Mouse (Mus musculus) mouse trophoblast stem cell (cell line): ENCODE measurements around the gene C1ql3.

Experiments used
- in situ Hi-C, 2 experiments: fragments of 300-500 bp; cut with MseI, MboI; formaldehyde crosslinking; loops; 2 replicates in 1 of 2; 3 replicates in 1 of 2; pipeline ENCODE4 v1.15.1; 2025

Gene C1ql3

DNA sequence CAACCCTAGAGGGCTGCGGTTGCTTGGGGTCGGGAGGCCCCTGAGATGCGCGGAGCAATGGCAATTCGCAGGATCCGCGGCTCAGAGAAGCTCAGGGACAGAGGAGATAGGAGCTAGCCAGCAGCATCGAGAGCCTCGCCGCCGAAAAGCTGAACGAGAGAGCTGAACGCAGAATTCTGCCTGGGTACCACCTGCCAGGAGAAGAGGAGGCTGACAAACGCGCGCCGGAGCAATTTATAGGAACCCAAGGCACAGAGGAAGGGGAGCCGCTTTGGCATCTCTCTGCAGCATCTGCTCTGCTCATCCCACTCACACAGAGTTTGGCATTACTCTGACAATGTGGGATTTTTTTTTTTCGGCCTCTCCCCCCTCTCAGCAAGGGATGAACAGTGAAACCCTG lies at the start of gene C1ql3:
Gene C1ql3 (minus strand): TSS at position 335 of the 400 bp plus-strand sequence.
- in situ Hi-C loops: no loop called here

DNA sequence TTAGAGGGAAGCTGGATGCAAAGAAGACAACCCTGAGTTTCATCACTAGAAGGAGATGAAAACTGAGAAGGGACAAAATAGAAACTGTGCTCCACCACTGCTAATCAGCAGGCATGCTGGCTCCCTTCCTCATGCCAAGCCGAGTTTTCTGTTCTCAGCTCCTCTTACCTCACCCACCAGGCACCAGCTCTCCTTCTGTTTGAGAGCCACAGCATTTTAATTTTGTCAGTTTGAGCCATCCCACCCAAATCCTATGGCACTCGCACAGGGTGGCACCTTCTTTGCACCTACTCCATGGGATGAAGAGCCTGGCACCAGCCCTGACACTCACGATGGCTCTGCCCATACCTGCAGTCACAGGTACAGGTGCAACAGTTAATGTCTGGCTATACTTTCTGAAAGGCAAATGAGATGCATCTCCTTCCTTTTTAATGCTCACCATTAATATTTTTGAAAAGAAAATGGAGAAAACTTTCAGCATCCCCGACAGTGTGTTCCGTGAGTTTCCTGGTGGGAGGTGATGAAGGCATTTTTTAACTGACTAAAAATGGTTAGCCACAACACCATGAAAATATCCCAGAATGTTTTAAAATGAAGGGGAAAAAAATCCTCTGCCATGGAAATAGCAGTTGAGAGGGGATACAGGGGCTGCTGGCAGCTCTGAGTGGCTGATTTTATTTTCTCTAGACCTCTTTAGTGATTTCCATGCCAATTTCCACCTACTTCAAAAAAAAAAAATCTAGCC lies 49.0 kb upstream of the C1ql3 start:
- in situ Hi-C loops: no loop called here

DNA sequence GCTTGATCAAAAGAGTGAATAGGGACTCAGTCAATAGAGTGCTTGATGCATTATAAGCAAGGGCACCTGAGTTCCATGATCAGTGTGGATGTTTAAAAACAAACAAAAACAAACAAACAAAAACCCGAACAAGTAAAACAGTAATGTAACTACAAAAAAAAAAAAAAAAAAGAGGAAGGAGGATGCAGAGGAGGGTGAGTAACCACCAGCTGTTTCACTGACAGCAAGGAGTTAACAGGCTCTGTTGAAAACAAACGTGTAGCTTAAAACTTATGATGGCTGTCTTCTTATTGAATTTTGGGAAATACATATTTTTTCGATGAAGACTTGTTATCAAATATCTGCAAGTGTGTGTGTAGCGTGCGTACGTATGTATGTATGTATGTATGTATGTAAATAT lies 37.0 kb upstream of the C1ql3 start:
- in situ Hi-C loops: no loop called here

DNA sequence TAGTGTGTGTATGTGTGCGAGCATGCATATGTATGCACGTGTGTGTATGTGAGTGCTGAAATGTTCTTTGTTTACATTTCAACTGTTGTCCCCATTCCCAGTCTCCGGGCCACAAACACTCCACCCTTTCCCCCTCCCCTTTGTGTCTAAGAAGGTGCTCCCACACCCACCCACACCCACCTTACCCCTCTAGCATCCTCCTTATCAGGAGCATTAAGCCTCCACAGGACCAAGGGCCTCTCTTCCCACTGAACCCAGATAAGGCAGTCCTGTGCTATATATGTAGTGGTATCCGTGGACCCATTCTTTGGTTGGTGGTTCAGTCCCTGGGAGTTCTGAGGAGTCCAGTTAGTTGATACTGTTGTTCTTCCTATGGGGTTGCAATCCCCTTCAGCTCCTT lies 32.9 kb upstream of the C1ql3 start:
- in situ Hi-C loops: no loop called here

DNA sequence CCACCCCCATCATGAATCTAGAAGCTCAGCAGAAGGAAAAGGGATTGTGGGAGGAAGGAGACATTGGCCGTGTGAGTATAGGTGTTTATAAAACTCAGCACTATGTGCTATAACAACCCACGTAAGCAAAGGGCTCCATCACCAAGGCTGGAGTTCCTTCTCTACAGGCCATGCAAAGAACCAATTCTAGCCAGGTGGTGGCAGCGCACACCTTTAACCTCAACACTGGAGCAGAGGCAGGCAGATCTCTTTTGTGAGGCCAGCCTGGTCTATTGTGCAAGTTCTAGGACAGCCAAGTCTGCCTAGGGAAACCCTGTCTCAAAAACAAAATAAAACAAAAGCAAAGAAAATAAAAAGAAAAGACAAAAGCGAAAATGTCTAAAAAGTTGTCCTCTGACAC lies 28.2 kb upstream of the C1ql3 start:
- in situ Hi-C loops: no loop called here

DNA sequence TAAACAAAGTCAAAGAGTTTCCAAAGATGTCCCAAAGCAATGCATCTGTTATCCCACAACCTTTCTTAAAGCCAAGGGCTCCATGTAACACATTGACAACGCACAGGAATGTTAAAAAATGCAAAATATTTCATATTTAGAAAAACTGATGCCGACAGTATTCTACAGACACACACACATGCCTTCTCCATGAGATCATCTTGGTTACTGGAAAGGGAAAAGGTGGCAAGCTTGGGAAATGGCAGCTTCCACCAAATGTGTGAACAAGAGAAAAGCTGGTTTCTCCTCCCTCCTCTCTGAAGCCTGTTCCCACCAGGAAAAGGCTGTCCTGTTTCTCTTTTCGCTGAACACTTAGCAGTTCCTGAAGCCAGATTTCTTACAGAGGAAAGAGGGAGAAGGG lies 27.2 kb upstream of the C1ql3 start:
- in situ Hi-C loops: no loop called here

DNA sequence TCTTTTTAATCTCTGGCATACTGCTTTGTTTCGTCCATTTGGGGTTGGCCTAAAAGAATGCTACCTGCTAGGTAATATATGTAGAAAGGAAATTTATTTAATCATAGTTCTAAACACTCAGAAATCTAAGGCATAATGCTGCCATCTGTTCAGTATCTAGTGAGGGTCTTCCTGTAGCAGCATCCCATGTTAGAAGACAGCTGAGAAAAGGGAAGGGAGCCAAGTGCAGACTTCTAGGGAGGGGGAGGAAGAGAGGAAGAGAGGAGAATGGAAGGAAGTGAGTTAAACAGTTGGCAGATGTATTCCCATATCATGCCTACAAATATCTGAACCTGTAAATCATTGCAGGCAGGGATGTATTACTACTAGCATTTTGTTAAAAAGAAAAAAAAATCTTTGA lies 7.3 kb upstream of the C1ql3 start:
- in situ Hi-C loops: no loop called here

DNA sequence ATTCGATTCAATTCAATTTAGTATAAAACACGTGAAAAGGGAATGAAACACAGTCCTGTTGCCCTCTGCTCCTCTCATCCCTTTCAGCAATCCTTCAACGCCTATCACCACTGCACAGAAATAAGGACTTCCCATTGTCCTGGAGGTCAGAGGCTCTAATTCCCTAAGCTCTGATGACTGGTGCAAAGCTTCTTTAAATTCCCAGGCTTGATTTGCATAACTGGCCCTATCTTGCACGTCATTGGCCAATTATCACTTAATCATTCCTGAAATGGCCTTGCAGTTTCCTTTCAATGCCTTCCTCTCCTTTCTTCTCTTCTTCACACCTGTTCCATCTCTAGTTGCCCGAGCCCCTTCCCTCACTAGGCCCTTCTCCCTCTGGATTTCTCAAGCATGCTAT lies 6.8 kb upstream of the C1ql3 start:
- in situ Hi-C loops: no loop called here

DNA sequence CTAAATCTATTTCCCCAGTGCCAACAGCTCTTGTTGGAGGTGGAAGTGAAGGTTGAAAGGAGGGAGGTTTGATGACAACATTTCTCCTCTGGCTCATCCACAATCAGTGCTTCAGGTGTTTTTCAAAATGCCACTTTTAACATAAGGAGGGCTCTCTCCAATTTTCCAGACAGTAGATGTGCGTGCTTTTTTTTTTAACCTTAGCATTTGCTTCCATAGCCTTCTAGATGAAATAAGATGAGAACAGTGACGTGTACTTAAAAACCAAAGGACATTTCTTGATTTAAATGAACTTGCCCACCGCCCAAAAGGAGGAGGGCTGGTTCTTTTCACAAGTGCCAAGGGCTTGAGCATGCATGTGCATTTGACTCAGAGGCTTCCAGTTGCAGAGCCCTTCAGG lies 367 bp upstream of the C1ql3 start:
- in situ Hi-C loops: no loop called here

DNA sequence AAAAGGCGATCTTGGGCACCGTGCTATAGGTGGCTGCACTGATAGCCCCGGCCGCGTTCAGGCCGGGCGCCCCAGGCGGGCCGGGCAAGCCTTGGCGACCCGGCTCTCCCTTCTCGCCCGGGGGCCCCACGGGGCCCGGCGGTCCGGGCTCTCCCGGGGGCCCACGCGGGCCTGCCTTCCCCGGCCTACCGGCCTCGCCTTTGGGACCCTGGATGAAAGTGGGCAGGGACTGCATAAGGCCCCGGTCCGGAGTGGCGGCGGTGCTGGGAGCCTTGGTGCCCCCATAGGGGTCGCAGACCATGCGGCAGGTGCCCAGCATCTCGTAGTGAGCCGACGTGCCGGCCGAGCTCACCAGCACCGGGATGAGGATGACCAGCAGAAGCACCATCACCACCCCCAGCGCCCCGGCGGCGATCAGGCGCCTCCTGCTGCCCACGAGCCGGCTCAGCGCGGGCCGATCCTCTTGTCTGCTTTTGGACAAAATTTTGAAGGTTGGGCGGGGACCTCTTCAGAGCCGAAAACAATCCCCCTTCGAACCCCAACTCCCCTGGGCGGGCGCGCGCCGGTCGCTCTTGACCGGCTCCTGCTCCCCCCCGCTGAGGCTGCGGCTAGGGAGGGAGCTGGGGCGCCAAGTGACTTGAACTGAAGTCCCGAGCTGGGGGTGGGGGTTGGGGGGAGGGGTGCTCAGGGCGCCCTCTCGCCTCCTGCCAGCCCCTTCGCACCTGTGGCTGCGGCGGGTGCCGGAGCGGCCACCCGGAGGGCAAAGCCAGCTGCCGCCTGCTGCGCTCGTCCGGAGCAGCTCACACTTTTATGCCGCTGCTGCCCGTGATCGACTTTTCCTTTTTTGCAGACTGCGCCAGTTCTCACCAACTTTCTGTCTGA lies 905 bp downstream of the C1ql3 start:
- in situ Hi-C loops: no loop called here

DNA sequence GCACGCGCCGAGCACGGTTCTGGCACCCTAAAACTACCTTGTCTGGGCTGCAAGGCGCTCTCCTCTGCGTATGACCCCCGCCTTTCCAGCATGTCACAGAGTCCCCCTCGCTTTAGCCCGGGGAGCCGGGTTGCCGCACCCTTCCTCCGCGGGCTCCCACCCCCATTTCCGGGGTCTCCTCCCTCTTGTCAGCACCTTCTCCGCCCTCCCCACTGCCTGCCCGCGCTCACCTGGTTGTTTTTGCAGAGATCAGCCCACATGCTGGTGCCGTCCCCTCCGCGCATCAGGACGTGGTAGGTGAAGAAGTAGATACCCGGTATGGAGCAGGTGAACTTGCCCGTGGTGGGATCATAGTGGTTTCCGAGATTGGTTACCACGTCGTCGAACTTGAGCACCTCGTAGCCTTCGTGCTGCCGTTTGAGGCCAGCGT lies 1.6 kb downstream of the C1ql3 start:
- in situ Hi-C loops: no loop called here

DNA sequence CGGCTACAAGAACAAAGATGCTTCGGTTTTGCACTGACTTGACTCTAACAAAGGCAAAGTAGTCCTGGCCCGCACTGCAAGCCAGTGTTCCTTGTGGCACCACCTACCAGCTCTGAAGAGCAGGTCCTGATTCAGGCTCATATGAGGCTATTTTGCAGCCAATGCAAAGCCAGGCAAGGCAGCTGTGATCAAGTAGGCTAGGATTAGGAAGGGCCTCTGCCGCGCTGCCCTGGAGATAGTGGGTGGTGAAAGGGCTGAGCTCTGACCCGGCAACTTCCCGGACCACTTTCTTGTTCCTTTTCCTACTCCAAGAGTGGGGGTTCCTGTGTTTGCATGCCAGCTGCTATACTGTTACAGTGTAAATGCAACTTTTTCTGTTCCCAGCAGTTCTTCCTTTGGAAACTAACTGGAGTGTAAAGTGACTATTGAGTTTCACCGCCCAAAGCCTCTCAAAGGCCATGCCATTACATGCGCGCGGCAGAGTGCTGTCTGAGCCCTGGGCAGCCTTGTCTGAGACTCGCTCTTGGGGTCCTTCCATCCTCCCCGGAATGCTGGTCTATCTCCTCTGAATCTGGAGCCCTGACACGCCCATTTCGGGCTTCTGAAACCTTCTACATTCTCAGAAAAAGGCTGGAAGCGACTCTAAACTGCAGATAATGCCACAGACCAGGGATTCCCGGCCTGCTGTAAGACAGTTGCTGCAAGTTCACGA lies 2.2 kb downstream of the C1ql3 start:
- in situ Hi-C loops: no loop called here

DNA sequence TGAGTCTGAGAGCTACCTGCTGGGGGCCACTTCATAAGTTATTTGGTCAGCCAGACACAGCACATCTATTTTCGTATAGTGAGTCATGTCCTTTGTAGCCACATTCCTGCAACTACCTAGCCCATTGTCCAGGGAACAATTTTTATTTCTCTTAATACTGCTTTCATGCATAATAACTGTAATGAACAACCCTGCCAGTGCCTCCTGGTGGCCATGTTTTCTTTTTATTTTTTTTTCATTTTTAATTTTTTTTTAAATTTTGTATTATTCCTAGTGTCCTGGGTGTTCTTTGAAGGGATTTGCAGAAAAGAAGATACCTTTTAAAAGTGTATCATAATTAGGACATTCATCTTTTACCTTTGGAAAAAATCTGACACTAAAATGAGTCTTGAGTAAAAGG lies 3.2 kb downstream of the C1ql3 start:
- in situ Hi-C loops: no loop called here

DNA sequence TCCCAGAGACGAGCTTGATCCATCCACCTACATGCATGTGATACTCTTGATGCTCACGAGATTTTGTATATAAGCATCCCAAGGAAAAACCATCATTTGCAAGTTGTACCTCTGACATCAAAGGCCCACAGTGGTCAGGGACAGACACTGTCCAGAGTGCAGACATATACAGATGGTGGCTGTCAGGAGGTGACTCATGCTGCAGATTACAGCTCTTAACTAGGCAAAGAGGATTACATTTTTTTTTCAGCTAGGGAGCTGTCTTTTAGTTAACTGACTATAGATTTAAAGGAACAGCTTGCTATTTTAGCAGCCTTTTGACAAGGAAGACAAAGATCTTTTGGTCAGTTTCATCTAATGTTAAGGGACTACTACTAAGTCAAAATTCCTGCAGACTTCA lies 11.6 kb downstream of the C1ql3 start:
- in situ Hi-C loops: no loop called here

DNA sequence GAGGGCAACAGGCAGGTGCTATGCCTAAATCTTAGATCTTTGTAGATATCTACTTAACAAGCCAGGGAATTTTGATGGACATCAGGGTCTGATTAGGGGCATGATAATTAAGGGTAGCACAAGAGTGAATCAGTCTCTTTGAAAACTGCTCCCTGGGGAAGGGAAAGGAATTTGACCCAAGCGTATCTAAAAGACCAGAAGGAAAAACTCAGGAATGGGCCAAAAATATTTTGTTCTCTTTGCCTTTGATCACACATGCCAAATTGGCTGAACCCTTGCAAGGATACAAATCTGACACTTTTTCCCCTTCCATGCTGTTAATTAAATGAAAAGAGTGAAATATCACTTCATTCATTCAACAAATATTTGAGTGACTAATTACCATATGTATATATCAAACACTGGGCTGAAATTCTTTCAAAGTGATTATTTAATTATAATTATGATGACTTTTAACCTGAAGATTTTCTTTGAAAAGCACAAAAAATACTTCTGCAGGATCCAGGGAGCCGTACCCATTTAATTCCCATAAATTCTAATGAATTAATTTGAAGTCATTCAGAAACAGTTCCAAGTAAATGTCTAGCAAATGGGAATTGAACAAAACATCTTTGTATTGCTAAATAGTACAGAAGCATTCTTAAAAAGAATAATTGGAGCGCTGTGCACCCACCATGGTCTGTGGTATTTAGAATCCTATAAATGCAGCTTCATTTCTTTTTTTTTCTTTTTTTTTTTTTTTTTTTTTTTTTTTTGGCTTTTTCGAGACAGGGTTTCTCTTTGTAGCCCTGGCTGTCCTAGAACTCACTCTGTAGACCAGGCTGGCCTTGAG lies 26.5 kb downstream of the C1ql3 start:
- in situ Hi-C loops: no loop called here

DNA sequence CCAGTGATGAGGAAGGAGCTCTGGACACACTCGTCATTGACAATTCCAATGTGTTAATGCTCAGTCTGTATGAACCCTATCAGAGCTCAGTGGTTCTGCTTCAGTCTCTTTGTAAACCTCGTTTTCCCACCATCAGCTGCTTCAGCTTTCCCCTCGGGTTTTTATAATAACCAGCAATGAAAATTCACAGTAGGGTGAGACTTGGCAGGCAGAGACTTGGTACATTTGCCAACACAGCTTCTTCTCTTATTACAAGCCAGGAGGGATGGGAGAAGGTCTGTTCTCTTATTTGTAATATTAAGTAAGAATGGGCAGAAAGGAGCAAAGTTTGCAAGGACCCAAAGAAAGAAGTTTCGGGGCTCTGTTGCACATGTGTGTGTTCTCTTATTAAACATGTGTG lies 32.8 kb downstream of the C1ql3 start:
- in situ Hi-C loops: no loop called here

DNA sequence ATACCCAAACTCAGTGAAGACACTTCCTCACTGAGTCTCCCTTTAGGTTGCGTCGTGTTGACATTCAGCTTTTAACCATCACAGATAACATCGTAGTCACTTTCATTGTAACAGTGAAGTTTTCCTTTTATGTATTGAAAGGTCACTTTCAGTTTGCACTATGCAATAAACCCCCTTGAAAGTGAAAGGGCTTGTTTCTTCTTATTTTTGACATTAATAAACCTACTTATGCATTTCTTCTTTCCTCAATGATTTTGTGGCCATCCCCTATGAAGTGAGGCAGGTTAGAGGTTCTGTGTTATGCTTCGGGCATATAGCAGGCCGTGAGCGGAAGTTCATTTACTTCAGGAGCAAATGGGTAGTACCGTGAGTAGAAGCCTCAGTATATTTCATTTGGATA lies 34.2 kb downstream of the C1ql3 start:
- in situ Hi-C loops: no loop called here

DNA sequence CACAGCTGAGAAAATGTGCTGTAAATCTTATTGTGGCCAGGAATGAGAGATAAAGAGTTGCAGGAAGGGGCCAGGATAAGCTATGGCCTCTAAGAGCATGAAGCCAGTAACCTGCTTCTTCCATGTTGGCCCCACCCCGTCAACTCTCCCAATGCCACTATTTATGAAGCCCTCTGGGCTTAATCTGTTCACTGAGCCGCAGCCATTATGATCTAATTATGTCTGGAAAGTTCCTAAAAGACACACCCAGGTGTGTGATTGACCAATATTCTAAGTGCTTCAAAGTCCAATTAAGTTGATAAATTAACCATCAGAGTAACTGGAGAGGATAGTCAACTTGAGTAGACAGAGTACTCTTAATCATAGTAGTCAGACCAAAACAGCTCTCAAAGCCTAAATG lies 37.9 kb downstream of the C1ql3 start:
- in situ Hi-C loops: no loop called here

DNA sequence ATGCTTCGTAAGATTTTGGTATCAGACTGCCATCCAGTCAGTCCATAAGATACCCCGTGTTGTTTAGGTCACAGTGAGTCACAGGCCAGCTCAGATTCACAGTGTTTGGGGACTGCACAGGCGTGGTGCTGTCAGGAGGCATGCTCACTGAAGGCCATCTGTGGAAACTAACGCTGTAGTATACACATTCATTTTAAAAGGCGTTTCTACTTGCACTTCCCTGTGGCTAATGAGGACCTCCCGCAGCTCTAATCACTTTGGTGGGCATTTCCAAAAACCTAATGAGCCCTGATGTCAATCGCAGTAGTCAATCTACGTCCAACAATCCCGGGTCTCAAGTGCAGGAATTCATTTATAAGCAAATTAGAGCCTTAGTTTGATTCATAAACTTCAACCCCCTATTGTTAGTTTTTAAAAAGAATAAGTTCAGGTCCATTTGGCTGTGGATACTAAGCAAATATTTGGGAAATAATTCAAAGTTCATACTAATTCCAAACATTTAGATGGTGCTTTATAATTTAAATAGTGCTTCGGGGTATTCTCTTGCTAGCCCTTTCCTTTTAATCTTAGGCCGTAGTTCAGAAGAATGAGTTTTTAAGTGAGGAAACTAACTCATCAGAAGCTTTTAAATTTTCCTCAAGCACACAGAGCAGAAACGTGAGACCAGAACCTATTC lies 41.4 kb downstream of the C1ql3 start:
- in situ Hi-C loops: no loop called here

DNA sequence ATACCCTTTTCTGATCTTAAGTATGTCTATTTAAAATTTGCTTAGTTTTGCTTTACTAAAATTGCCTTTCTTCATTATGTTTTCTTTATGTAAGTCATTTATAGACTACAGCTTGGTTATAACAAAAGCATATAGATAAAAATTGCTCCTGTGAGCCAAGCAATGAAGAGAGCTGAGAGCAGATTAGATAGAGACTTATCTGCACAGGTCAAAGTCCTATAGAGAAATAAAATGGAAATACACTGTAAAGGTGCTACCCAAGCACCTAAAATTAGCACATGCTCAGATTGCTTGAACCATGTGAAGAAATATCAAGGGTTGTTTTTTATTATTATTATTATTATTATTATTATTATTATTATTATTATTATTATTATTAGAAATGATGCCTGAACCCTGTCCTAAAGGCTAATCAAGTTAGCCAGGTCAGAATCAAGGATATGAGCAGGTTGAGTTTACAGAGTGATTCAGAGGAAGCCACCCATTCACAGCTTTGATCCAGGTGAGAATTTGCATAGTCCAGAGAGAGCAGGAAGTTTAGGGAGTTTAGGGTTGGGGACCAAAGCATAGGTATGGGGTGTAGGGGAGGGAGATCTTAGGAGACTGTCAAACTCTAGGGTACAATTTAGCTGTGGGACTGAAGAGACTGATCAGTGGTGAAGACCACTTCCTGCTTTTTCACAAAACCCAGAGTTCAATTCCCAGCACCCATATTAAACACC lies 54.7 kb downstream of the C1ql3 start:
- in situ Hi-C loops: no loop called here
